Mouse (Mus musculus) cortical plate, adult 2 months (tissue): ENCODE results near the gene Nedd9.

Experiments
- CTCF ChIP-seq: fragments of 200-500 bp; IDR thresholded peaks from 2 replicates; pipeline ENCODE4 v1.5.1; 2011; ENCODE audit warnings: mild to moderate bottlenecking, control low read depth, low read length; ENCODE audit not compliant: insufficient read depth; ENCODE audit errors: extremely low read depth
- POLR2A ChIP-seq: fragments of 200-500 bp; IDR thresholded peaks from 2 replicates; pipeline ENCODE4 v1.6.1; 2011; ENCODE audit warnings: mild to moderate bottlenecking, low read length, control low read depth; ENCODE audit not compliant: insufficient read depth; ENCODE audit errors: extremely low read depth

- TF ChIP-seq CTCF = no peak
- no peak for TF ChIP-seq POLR2A
Measured at GRCm38 (mm10) chr13:41530326-41530725, 43.2 kb upstream of the Nedd9 start.
